Mouse (Mus musculus) layer of hippocampus, adult 9-10 months (tissue): ENCODE measurements at regions not wholly inside any gene's neighbourhood (a gene's known extent, or its start where the extent isn't known, plus 50 kb on each side); places are given as distances from the start of the nearest gene placed in this dataset.

Source experiments
- DNase-seq: peaks from one replicate; pipeline ENCODE4 v3.0.0; 2022; ENCODE audit warnings: low spot score

GRCm38 (mm10) chr5:37980692-37981091, 57.9 kb upstream of the Stx18 start:
- no peak for DNase-seq

DNA sequence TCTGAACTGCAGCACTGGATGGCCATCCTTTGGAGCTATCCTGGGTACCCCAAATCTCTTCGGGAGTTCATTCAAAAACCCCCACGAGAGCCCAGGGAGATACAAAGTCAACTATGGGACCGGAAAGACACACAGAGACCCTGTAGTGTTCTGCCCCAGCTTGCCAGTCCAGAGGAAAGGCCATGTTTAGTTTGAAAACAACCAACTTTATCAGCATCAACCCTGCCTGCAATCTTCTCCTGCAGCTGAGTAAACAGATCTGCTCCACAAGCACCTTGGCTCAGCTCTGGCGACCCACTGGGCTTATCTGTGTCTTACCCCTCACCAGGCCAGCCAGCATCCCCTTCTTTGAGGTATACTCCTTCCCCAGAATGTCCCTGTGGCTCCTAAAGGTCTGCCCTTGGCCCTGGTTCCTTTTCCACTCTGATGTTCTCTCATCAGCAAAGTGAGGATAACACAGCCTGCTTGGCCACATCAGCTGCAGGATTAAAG, 61.6 kb upstream of the Stx18 start:
- DNase-seq, result no peak

- DNase-seq, result no peak
Measured at GRCm38 (mm10) chr5:37972980-37973545, 65.5 kb upstream of the Stx18 start.

- no peak for DNase-seq
Measured at GRCm38 (mm10) chr5:37971724-37972123, 66.8 kb upstream of the Stx18 start.

- DNase-seq, result no peak
Measured at GRCm38 (mm10) chr5:37968596-37968995, 69.9 kb upstream of the Stx18 start.

- DNase-seq, result no peak
Measured at GRCm38 (mm10) chr5:37967914-37968375, 70.6 kb upstream of the Stx18 start.

- DNase-seq, result no peak
Measured at GRCm38 (mm10) chr5:37967106-37967913, 71.2 kb upstream of the Stx18 start.

DNA sequence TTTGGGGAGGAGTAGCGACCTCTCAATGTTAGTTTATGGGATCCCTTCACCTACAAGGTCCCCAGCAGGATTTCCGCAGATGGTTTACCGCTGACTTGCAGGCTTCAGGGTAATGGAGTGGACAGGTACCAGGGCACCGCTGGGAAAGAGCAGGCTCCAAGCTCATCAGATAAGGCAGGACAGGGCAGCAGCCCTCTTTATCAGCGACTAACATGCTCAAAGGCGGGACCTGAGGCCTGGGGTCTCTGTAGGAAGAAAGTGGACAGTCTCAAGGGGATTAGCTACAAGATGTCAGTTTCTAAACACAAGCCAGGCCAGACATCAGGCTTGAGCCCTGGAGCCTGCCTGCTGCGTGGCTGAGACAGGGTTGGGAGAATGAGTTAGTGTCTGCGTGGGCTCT, 74.9 kb upstream of the Stx18 start:
- no peak for DNase-seq

GRCm38 (mm10) chr5:37962513-37962912, 76.0 kb upstream of the Stx18 start:
- DNase-seq, result no peak

GRCm38 (mm10) chr5:37960216-37960615, 78.3 kb upstream of the Stx18 start:
- DNase-seq, result no peak

DNA sequence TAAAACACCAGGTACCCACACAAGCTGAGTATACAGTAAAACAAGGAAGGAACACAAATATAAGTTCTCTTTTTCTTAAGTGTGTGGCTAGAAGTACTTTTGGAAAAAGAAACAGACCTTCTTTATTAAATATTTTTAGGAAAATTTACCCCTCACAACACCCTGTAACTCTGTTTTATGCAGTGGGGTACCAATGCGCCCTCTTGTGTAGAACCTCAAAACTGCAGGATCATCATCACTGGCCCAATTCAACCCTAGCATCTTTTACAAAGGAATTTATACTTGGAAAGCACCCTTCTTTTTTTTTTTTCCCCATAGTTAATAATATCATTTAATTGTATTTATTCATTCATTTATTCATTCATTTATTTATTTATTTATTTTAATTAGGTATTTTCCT, 86.4 kb upstream of the Stx18 start:
- DNase-seq, result peak; percentile 12

- no peak for DNase-seq
Measured at GRCm38 (mm10) chr5:37932760-37933122, 105.8 kb upstream of the Stx18 start.

DNA sequence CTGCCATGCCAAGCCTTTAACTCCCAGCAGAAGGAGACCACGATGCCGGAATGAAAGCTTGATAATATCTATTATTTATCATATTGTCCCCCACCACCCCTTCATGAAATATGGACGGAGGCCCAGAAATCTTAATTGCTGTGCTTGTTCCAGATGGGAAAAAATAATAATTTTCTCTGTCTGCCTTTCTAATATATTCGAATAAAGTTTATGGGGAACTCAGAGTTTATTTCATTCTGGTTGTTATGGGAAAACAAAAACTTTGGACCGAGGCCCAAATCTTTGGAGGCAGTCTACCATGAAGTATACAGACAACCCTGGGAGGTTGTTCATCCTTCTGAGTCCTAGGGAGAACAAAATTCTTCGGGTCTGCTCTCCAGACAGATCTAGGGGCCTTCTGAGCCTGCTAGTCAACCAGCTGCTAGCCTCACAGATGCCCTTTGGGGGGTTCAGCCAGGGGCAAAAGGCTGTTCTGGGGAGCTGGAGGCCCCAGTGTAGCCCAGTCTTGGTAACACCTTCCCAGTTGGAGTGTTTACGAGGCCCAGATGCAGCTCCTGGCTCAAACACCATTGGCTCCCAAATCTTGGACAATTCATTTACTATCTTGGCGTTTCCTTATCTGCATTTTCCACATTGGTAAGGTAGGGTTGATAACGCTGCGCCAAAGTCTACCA, 106.3 kb upstream of the Stx18 start:
- DNase-seq, result peak; percentile 35

DNA sequence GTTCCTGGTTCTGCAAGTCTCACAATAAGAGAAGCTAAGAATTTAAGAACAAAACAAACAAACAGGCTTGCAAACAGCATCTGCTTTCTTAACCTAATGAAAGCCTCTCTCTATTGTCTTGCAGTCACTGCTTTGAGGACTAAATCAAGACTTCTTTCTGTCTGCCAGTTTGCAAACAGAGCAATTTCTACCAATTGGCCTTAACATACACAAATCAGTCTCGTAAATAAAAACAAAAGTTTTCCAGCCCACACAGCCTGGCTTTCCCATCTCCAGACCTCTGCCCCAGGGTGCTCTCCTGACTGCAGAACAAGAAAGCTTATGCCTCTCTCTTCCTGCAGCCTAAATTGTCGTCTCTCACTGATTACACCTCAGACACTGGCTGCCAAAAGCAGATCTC, 96.1 kb upstream of the Msx1 start:
- DNase-seq, result no peak

GRCm38 (mm10) chr5:37919102-37919501, 94.7 kb upstream of the Msx1 start:
- DNase-seq, result no peak

- DNase-seq, result no peak
Measured at GRCm38 (mm10) chr5:37918001-37918707, 93.8 kb upstream of the Msx1 start.

DNA sequence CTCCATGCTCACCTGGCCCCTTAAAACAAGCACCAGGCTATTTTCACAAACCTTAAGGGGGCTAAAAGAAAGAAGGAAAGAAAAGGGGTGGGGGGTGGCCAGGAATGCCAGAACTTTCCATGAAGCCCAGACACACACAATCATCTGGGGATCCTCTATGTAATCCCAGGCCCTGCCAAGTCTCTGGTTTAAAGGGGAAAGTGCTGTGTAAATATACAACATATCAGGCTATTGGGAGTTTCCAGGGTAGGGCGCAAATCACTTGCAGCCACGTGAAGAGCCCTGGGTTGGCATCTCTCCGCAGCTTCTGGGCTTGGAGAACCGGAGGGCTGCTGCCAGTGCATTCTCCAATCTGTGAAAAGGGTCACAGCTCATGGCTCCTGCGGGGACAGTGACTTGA, 92.8 kb upstream of the Msx1 start:
- DNase-seq, result no peak

- DNase-seq, result no peak
Measured at GRCm38 (mm10) chr5:37904683-37905352, 80.4 kb upstream of the Msx1 start.

- DNase-seq, result no peak
Measured at GRCm38 (mm10) chr5:37903861-37904260, 79.5 kb upstream of the Msx1 start.

- DNase-seq, result no peak
Measured at GRCm38 (mm10) chr5:37902741-37903140, 78.4 kb upstream of the Msx1 start.

DNA sequence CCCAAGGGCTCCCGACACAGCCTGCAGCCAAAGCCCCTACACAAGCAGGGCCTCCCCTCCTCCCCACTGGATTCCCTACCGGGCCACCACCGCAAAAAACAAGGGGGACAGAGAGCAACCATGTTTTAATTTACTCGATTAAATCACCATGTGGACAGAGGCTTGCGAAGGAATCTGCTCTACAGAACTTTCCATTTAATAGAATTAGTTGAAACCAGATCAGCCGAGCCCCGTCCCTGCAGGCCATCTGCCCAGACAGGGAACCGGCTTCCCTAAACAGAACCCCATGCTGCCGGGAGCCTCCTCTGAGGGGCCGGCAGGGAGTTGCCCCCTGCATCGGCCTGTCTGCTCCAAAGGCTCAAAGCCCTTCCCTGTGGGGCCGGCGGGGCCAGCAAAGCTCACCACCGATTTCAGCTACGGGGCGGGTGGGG, 77.5 kb upstream of the Msx1 start:
- no peak for DNase-seq
